Mouse (Mus musculus): Measurements from ENCODE around the gene Mbd4.
"Not testable (repeated sequence)": the region's sequence is repeated elsewhere in the genome, so short reads cannot be mapped to it uniquely, and the experiment has no call there.

Mbd4 gene

DNA sequence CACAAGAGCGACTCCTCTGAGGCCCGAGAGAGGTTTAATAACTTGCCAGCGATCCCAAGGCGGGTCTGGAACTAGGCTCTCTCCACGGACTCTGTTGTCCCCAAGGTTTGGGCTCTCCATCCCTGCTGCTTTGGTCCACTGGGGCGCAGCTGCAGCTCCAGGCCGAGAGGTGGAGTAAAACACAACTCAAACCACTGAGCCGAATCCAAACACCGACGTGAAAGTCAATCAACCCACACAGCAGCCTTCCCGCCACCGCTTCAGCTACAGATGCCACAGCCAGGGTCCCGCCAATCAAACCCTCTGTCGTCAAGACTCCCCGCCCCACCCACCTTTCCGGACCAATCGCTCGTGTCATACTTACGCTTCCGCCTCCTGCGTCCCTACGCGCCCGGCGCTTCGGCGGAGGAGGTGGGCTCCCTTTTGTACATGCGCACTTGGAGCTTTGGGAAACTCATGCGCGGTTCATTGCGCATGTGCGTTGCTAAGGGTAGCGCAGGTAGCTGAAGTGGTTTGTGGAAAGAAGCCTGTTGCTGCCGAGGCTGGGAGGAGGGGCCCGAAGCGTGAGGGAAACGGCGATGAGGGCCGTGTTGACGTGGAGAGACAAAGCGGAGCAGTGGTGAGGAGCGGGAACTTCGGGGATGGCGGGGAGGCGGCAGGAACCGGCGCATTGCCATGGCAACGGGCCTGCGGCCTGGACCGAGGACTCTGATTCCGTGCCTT is at the start of gene Mbd4, which contains the start of gene Ift122:
Gene Mbd4, minus strand, starts transcription at position 281 of the 723 bp plus-strand sequence.
Gene Ift122, plus strand, starts transcription at position 380 of the 723 bp plus-strand sequence.
- DNase-seq (ENCODE audit: low spot score in 2 of 2) = peak; percentile 98

GRCm38 (mm10) chr6:115902545-115902944 is 49.4 kb upstream of the Mbd4 start:
- no peak for DNase-seq (ENCODE audit: low spot score in 2 of 2)

- no peak for DNase-seq (ENCODE audit: low spot score in 2 of 2)
These were observed 48.3 kb upstream of the Mbd4 start for GRCm38 (mm10) chr6:115901489-115901931.

DNA sequence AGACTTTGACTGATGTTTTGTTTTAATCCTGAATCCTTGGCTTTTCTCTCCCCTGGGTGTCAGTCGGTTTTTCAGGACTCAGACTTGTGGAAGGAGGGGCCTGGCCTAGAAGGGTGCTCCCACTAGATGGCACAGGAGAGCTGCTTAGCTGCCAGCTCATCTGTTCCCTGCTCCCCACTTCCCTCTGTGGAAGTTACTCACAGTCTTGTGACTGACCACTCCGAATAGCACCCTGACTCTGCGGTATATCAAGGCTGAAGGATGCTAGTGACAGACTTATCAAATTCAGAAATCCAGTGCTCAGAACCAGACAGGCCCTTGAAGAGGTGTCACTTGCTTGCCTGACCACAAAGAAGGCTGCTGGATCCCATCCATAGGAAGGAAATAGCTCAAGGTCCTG is 47.9 kb upstream of the Mbd4 start:
- DNase-seq (ENCODE audit: low spot score in 2 of 2) = peak; percentile 55 to 73

DNA sequence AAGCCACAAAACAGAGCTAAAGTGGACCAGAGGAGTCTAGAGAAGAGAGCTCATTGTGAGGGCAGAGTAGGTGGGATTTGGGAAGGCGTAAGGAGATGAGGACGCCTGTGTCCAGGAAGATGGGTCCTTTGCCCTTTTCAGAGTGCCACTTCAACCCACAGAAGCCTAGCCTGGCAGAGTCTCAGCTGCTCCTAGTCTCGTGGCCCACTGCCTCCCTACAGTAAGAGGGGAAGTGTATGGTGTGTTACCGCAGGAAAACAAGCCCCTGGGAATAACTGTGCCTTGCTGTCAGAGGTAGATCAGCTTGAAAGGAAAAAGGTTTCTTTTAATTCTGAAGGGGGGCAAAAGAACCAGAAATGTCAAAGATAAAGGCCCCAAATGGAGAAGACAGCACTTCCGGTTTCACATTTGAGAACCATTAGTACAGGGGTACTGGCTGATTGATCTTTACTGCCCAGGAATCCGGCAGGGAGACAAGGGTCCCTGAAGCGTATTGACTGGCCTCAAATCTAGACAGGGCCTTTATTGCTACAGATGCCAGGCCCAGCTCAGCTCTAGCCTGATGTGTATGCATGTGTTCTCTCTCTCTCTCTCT is 44.9 kb upstream of the Mbd4 start:
- no peak for DNase-seq (ENCODE audit: low spot score in 2 of 2)

GRCm38 (mm10) chr6:115897117-115897516 is 43.9 kb upstream of the Mbd4 start:
- DNase-seq (ENCODE audit: low spot score in 2 of 2) = no peak

DNA sequence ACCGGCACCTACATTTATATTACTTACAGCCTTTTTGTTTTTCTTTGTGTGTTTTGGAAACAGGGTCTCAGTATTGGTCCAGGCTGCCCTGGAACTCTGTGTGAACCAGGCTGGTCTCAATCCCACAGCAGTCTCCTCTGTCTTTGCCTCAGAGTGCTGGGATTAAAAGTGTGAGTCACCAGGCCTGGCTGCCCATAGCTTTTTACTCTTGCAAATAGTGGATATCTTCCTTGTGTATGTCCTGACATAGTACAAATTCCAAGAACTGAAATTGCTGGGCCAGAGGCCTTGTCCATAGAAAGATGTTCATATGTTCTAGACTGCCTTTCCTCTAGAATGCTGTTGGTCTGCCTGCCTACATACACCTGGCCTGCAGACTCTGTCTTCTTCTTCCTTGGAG is 43.2 kb upstream of the Mbd4 start:
- no peak for DNase-seq (ENCODE audit: low spot score in 2 of 2)

GRCm38 (mm10) chr6:115892363-115892762 is 39.2 kb upstream of the Mbd4 start:
- no peak for DNase-seq (ENCODE audit: low spot score in 2 of 2)

DNA sequence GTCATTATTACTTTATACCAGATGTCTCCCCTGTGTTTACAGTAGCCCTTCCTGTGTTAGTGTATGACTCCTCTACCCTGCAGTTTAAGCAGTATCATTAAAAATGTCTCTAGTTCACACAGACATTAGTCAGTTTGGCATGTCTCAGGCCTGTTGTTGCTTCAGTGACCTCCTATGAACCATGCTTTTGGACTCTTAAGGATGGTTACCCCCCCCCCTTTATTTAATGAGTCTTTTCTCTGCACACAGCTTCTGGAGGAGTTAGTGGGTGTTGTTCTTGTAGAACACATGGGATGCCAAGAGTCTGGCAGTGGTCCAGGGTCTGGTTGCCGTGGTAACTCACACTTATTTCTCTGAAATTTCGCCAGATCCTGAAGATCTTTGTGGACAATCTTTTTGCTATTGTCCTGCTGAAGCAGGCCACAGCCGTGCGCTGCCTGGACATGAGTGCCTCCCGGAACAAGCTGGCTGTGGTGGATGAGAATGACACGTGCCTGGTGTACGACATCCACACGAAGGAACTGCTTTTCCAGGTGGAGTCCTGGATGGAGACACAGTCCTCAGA is 38.4 kb upstream of the Mbd4 start:
- DNase-seq (ENCODE audit: low spot score in 2 of 2) = peak; percentile 44 to 81

- DNase-seq (ENCODE audit: low spot score in 2 of 2) = no peak
These were observed 37.9 kb upstream of the Mbd4 start for GRCm38 (mm10) chr6:115891061-115891460.

- no peak for DNase-seq (ENCODE audit: low spot score in 2 of 2)
These were observed 37.4 kb upstream of the Mbd4 start for GRCm38 (mm10) chr6:115890601-115891000.

DNA sequence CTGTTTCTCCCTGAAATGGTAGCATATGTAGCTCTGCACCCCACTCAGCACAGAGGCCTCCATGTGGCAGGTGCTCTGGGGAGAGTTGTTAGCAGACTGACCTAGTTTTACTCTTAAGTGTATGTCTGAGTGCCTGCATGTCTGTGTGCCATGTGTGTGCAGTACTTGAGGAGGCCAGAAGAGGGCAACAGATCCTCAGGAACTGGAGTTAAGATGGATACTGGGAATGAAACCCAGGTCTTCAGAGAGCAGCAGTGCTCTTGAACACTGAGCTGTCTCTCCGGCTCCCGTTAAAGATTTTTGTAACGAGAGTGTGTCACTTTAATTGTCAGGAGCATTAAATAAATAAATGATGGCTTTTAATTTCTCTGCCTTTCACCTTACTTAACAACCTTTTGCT is 35.1 kb upstream of the Mbd4 start:
- DNase-seq (ENCODE audit: low spot score in 2 of 2) = no peak

DNA sequence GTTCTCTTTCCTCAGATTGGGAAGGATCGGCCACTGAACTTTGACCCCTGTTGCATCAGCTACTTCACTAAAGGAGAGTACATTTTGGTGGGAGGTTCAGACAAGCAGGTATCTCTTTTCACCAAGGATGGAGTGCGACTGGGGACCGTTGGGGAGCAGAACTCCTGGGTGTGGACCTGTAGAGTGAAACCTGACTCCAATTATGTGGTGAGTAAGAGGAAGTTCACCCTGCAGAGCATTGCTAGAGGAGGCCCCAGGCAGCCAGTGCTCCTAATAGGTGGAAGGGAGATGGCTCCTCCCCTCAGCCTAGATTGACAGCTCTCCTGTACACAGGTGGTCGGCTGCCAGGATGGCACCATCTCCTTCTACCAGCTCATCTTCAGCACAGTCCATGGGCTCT is 33.7 kb upstream of the Mbd4 start:
- DNase-seq (ENCODE audit: low spot score in 2 of 2) = no peak

- DNase-seq (ENCODE audit: low spot score in 2 of 2) = no peak
These were observed 30.8 kb upstream of the Mbd4 start for GRCm38 (mm10) chr6:115884018-115884417.

DNA sequence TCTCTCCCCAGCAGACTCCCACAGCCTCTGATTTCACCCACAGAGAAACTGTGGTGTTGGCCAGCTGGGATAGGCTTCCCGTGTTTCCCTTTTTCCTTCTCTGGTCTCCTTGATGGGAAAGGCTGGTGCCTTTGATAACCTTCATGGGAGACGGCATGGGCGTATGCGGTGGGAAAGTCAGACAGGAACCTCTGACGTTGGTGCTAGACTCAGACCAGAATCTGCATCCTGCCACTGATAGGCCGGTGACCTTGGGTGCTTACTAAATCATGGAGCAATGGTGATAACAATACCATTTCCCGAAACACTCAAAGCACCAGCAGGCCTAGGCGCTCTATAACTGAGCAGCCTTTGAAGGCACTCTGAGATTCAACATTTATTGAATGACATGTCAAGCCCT is 27.6 kb upstream of the Mbd4 start:
- no peak for DNase-seq (ENCODE audit: low spot score in 2 of 2)

DNA sequence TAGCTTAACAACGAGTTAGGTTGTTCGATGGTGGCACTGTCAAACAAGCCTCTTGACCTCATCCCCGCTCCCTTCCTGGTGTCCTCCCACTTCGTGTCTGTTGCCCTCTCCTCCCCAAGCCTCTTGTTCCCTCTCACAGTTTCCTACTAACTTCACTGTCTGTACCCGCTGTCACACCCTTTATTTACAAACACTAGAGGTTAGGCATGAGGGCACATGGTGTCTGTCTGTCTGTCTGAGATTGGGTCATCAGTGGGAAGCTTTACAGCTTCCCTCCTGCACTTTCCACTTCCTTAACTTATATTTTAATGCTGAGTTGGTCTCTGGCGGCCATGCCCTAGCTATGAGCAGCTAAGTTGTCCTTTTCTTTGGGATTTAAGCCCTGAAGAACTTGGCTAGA is 26.6 kb upstream of the Mbd4 start:
- no peak for DNase-seq (ENCODE audit: low spot score in 2 of 2)

DNA sequence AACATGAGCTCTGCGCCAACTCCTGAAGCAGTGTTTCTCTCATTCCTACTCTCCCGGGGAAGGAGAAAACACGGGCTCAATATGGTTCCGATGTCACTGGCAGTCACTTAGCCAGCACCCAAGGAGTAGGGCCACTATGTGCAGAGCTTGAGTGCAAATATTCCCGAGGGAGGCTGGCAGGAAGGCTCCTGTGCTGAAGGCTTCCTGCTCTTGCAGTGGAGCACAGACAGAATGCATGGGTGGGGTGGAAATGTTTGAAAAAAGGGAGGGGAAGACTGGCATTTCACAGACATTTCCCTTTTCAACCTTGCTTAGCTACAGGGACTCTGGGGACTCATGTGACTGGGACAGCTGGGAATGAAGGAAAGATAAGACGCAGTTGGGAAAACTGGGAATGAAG is 25.5 kb upstream of the Mbd4 start:
- no peak for DNase-seq (ENCODE audit: low spot score in 2 of 2)

GRCm38 (mm10) chr6:115877239-115877638 is 24.1 kb upstream of the Mbd4 start:
- no peak for DNase-seq (ENCODE audit: low spot score in 2 of 2)

- not testable (repeated sequence) for DNase-seq (ENCODE audit: low spot score in 2 of 2)
These were observed 18.1 kb upstream of the Mbd4 start for GRCm38 (mm10) chr6:115871318-115871717.

DNA sequence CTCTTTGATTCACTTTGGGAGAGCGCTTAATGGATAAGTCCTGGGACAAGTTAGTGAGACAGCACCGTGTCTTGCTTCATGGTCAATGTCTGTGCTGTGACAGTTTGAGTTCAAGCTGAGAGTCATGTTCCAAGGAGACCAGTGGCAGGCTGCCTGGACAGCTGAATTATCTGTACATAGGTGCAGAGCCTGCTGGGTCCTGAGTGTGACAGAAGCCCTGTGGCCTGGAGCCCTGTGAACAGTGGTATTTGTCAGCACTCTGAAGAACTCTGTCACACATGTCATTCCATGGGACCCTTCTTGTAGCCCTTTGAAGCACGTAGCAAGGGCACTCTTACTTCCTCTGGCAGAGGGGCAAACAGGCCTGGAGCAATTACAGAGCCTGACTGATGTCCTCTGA is 14.0 kb upstream of the Mbd4 start:
- DNase-seq (ENCODE audit: low spot score in 2 of 2) = not testable (repeated sequence)

DNA sequence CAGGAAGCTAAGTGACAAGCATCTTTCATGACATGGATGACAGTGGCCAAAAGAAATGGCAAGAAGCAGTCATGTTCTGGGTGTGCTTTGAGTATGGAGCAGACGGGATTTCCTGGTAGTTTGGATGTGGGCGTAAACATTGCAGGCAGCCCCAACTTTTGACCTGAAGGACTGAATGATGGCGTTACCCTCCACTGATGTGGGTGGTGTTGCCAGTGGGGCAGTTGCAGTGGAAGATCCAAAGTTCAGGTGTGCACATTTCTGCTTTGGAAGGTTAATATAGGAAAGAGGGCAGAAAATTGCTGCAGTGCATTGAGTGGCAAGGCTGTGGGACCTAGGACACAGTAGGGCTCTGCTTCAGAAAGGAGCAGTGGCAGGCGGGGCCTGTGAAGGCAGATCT is 12.1 kb upstream of the Mbd4 start:
- DNase-seq (ENCODE audit: low spot score in 2 of 2) = no peak

GRCm38 (mm10) chr6:115863340-115863841 is 10.2 kb upstream of the Mbd4 start:
- no peak for DNase-seq (ENCODE audit: low spot score in 2 of 2)

DNA sequence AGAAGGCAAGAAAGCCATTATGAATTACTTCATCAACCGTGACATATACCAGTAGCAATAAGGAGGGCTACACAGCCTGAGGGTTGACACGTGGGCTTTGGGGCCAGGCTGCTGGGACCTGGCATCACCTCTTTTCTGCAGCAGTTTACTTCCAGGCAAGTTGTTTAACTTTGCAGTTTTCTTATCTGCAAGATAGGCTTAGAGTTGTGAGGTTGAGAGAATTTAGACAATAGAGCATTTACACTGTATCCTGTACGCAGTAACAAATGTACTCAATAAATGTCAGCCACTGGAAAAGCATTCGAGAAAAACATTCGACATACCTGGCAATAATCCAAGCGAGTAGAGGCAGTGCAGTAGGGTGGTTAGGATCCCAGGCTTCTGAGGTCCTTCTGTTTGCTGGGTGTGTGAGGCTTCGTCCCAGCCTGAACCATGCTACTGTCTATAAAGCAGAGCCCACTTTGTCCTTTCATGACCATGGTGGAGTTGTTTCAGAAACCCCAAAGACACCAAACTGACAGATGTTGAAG is 6.9 kb upstream of the Mbd4 start:
- DNase-seq (ENCODE audit: low spot score in 2 of 2) = no peak
